In genomic region chr3:97937068-97937944, GRCm38 (mm10) we compare ENCODE assay signal across 11 mouse cellular contexts. TPM values are rescaled to one million over a fixed set of nuclear protein-coding genes. Genes with fewer than 3 reads are reported as not detected.
DNase-seq lines count a peak whose midpoint lies in the region; ATAC-seq and TF ChIP-seq lines count a peak whose summit lies in the region.
"Had no signal": no experiment of that assay in that cellular context is flagged by ENCODE, and none has a peak within 500 bp of the region (broad histone marks: within the 10 kb centered on the region; RNA-seq: fewer than 3 reads in every experiment).

No protein-coding gene starts in this region.

- H3K9me3 ChIP-seq in intestine, postnatal 0 days (ENCODE audit: control insufficient read depth) = no peaks in the 10 kb centered on the region
- no peaks in the 10 kb centered on the region for H3K9me3 ChIP-seq in intestine, embryonic 15.5 days
- no peaks in the 10 kb centered on the region for H3K9me3 ChIP-seq in forebrain, embryonic 12.5 days
- H3K9me3 ChIP-seq in midbrain, embryonic 12.5 days = no peaks in the 10 kb centered on the region
- H3K9me3 ChIP-seq: embryonic facial prominence, embryonic 13.5 days had no signal

- no peak overlapping the region for H3K9ac ChIP-seq in intestine, postnatal 0 days (ENCODE audit: low read depth, low read length)
- no peak overlapping the region for H3K9ac ChIP-seq in intestine, embryonic 15.5 days
- no peak overlapping the region for H3K9ac ChIP-seq in forebrain, embryonic 12.5 days
- H3K9ac ChIP-seq in midbrain, embryonic 12.5 days (replicated peaks) = no peak overlapping the region

- 51% methylated on average over 17 of the region's 17 CpGs for WGBS in intestine, postnatal 0 days
- WGBS in intestine, embryonic 15.5 days = 45% methylated on average over 17 of the region's 17 CpGs
- WGBS in forebrain, embryonic 12.5 days = 50% methylated on average over 17 of the region's 17 CpGs
- 28% methylated on average over 17 of the region's 17 CpGs for WGBS in midbrain, embryonic 12.5 days

- no peak overlapping the region for H3K27ac ChIP-seq in intestine, postnatal 0 days (ENCODE audit: low read depth, low read length)
- H3K27ac ChIP-seq in intestine, embryonic 15.5 days = no peak overlapping the region
- H3K27ac ChIP-seq in forebrain, embryonic 12.5 days = 0 out of 2 replicates have a peak overlapping the region, but pooled peaks have one; percentile 37
- H3K27ac ChIP-seq in midbrain, embryonic 12.5 days (replicated peaks) = no peak overlapping the region
- H3K27ac ChIP-seq: embryonic facial prominence, embryonic 13.5 days had no signal

- H3K36me3 ChIP-seq in intestine, postnatal 0 days (ENCODE audit: control insufficient read depth, insufficient read depth) = no peaks in the 10 kb centered on the region
- no peaks in the 10 kb centered on the region for H3K36me3 ChIP-seq in intestine, embryonic 15.5 days
- H3K36me3 ChIP-seq in forebrain, embryonic 12.5 days (replicated peaks) = no peaks in the 10 kb centered on the region
- H3K36me3 ChIP-seq in midbrain, embryonic 12.5 days = no peaks in the 10 kb centered on the region
- H3K36me3 ChIP-seq: embryonic facial prominence, embryonic 13.5 days had no signal

- ATAC-seq in intestine, postnatal 0 days = no peak
- no peak for ATAC-seq in intestine, embryonic 15.5 days
- ATAC-seq in forebrain, embryonic 12.5 days (ENCODE audit: low FRiP score) = no peak
- no peak for ATAC-seq in midbrain, embryonic 12.5 days (ENCODE audit: low FRiP score, low read depth)

- no peak overlapping the region for H3K4me2 ChIP-seq in intestine, postnatal 0 days (replicated peaks; ENCODE audit: low read depth)
- H3K4me2 ChIP-seq in intestine, embryonic 15.5 days (replicated peaks) = no peak overlapping the region
- no peak overlapping the region for H3K4me2 ChIP-seq in forebrain, embryonic 12.5 days
- peak overlapping the region; percentile 17; the same call in 1 of the 2 replicates for H3K4me2 ChIP-seq in midbrain, embryonic 12.5 days (replicated peaks)
- H3K4me2 ChIP-seq: embryonic facial prominence, embryonic 13.5 days had no signal

- peak; percentile 18; the same call in 1 of the 2 replicates for TF ChIP-seq CTCF in intestine, postnatal 0 days (IDR thresholded peaks at IDR 0.05; ENCODE audit: low read depth)

- H3K27me3 ChIP-seq in intestine, postnatal 0 days (replicated peaks; ENCODE audit: control insufficient read depth, insufficient read depth, low read length) = no peaks in the 10 kb centered on the region
- no peaks in the 10 kb centered on the region for H3K27me3 ChIP-seq in intestine, embryonic 15.5 days (replicated peaks)
- peaks cover 10% of the 10 kb centered on the region for H3K27me3 ChIP-seq in forebrain, embryonic 12.5 days
- peaks cover 30% of the 10 kb centered on the region for H3K27me3 ChIP-seq in midbrain, embryonic 12.5 days

- H3K4me1 ChIP-seq in intestine, postnatal 0 days (replicated peaks; ENCODE audit: control insufficient read depth, insufficient read depth, low read length) = no peaks in the 10 kb centered on the region
- H3K4me1 ChIP-seq in intestine, embryonic 15.5 days (replicated peaks) = peaks cover 39% of the 10 kb centered on the region
- peaks cover 59% of the 10 kb centered on the region for H3K4me1 ChIP-seq in forebrain, embryonic 12.5 days
- H3K4me1 ChIP-seq in midbrain, embryonic 12.5 days = peaks cover 59% of the 10 kb centered on the region

- no peak overlapping the region for H3K4me3 ChIP-seq in intestine, postnatal 0 days (ENCODE audit: low read depth, low read length)
- no peak overlapping the region for H3K4me3 ChIP-seq in intestine, embryonic 15.5 days (replicated peaks)
- H3K4me3 ChIP-seq in forebrain, embryonic 12.5 days (replicated peaks) = no peak overlapping the region
- no peak overlapping the region for H3K4me3 ChIP-seq in midbrain, embryonic 12.5 days
- H3K4me3 ChIP-seq: embryonic facial prominence, embryonic 13.5 days had no signal

- DNase-seq in MEL-GATA-1-ER (ENCODE audit: extremely low read depth, low read depth) = peak; percentile 80
- DNase-seq in adipocyte (ENCODE audit: low spot score) = no peak
- DNase-seq in urinary bladder, adult 18-20 months (ENCODE audit: low spot score in 2 of 2) = no peak
- DNase-seq in left cerebral cortex, adult 18-20 months (ENCODE audit: low spot score in 2 of 2) = no peak
- DNase-seq: heart, adult 18-20 months; lung, adult 2 months had no signal

RNA-seq across cellular contexts. Expression of gene Sec22b, which starts 36.3 kb away (rescaled TPM):
- 226 and 228 TPM in 2 replicates for polyA plus RNA-seq in intestine, postnatal 0 days (2015; fragmentation: Nextera tagmentation; extraction: Ambion mirVana)
- polyA plus RNA-seq in intestine, embryonic 15.5 days (2015; fragmentation: Nextera tagmentation; extraction: Ambion mirVana) = 132 and 142 TPM in 2 replicates
- 104 and 107 TPM in 2 replicates for polyA plus RNA-seq in forebrain, embryonic 12.5 days (2016; fragmentation: Nextera tagmentation; extraction: Ambion mirVana)
- polyA plus RNA-seq in midbrain, embryonic 12.5 days (2016; fragmentation: Nextera tagmentation; extraction: Ambion mirVana) = 98.7 and 101 TPM in 2 replicates
- total RNA-seq in left cerebral cortex, adult 18-20 months (2021) = 10 to 100 TPM; 80.0 to 82.9 TPM

RNA-seq across cellular contexts. Expression of gene Pde4dip, which starts 48.8 kb away (rescaled TPM):
- polyA plus RNA-seq in intestine, postnatal 0 days (2015; fragmentation: Nextera tagmentation; extraction: Ambion mirVana) = 10.0 and 12.4 TPM in 2 replicates
- 23.7 and 23.8 TPM in 2 replicates for polyA plus RNA-seq in intestine, embryonic 15.5 days (2015; fragmentation: Nextera tagmentation; extraction: Ambion mirVana)
- 35.7 and 39.3 TPM in 2 replicates for polyA plus RNA-seq in forebrain, embryonic 12.5 days (2016; fragmentation: Nextera tagmentation; extraction: Ambion mirVana)
- polyA plus RNA-seq in midbrain, embryonic 12.5 days (2016; fragmentation: Nextera tagmentation; extraction: Ambion mirVana) = 38.1 and 39.9 TPM in 2 replicates
- 100 to 1,000 TPM; 207 to 211 TPM for total RNA-seq in left cerebral cortex, adult 18-20 months (2021)
